Mouse (Mus musculus) frontal cortex, postnatal 10 days (tissue): ENCODE data around the gene Ihh.

Experiments used
- DNase-seq, 2 experiments: peaks; one replicate each; pipeline ENCODE4 v3.0.0; 2022; ENCODE audit warnings: low spot score in 2 of 2, mixed read lengths in 1 of 2

Ihh gene

DNA sequence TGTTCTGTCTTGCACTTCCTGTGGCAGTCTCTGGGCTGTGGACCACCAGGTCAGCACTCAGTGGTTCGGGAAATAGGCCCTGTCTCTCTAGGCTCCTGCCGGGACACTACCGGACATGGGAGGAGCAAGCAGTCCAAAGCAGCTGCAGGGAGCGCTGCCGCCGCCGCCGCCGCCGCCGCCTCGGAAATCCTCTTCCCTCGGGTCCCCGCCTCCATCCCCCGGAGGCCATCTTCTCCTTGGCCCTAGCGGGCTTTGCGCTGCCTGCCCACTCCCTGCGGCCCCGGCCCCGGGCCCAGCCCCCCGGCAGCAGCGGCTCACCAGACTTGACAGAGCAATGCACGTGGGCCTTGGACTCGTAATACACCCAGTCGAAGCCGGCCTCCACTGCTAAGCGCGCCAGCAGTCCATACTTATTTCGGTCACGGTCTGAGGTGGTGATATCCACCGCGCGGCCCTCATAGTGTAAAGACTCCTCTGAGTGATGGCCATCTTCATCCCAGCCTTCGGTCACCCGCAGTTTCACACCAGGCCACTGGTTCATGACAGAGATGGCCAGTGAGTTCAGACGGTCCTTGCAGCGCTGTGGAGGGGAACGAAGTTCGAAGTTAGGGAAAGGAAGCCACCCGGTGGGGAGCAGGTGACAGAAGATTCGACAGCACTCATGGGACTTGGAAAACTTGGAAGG is 3.3 kb downstream of the Ihh start:
- DNase-seq: no peak

DNA sequence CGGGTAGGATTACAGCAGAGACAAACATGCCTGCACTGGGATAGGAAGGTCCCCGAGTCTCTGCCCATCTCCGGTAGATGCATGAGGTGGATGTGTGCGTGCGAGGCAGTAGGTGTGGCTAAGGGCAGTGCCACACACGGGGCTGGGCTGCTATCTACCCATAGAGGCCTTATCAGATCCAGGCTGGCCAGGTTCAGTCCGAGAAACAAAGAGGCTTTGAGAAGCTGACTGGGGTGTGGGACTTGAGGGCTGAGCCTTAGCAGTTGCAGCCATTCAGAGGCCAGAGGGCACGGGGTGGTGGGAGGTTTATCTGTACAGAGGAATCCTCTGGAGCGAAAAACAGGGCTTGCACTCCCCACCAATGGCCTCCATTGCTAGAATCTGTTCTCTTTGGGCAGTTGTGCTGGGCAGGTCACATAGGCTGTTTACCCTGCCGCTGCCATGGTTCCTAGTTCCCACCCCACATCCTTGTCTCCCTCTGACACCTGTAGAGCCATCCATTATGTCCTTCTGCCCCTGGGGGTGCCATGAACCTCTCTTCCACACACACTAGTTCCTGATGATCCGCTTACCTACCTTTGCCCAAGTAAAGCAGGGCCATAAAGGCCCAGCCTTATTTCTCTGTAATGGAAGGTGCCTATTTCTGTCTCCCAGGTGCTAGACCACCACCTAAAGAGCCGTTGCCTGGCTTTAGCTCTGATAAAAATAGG is 9.7 kb downstream of the Ihh start:
- DNase-seq: no peak

DNA sequence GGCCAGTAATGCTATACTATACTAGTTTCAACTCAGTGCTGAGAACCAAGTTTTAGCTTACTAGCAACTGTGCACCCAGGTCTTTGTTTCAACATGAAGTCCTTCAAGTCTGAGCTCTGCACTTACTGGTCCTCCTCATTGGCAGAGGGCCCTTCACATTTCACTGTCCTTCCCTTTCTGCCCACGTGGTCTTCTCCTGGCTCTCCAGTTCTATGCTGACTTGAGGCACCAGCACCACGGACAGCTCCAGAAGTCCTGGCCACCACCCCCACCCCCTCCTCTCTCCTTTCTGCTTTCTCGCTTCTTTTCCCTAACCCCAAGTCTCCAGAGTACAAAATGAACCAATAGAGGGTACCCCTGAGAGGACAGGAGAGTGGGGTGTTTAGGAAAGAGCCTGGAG is 11.7 kb downstream of the Ihh start:
- DNase-seq: no peak

DNA sequence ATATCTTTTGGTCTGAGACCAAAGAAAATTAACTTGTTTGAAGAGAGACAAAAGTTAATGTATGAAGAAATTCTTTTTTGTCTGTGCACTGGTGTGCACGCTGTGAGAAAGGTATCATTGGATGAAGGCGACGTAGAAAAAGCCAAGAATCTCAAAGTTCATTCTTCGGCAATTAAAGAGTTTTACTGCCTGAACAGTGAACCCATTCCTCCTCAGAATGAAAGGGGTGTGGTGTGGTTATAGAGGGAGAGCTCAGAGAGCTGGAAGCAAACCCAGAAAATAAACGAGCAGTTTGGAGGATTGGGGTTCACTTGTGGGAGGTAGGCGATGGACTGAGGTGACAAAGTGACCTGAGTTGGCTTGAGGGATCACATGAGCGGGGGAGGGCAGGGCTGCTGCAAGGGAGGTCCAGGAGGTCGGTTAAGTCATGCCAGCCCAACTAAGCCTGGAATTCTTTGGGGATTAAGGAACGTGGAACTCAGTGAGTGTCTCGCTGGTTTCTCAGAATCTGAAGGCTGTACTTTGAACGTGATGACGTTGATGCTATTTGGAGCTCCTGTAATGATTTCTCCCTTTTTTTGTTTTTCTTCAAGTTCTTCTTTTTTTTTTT is 15.1 kb downstream of the Ihh start:
- DNase-seq: no peak

DNA sequence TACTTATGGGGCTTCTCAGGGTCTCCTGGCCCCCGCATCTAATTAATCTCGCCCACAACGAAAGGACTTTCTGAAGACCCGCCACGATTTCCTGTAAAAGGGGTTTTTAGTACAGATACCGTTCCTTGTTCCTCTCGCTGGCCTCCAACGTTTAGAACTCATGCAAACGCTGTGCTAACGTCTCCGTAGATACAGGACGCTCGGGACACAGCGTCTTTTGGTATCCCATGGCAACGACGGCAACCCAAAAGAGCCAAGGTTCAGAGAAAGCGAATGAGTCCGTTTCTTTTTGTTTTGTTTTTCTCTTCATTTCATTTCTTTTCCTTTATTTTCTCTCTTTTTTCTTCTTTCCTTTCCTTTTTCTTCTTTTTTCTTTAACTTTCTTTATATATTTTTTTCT is 16.1 kb downstream of the Ihh start, which contains the start of gene Cfap65:
Gene Cfap65, minus strand, starts transcription at position 198 of the 400 bp plus-strand sequence.
- peak in 1 of 2 experiments; percentile 66 for DNase-seq

DNA sequence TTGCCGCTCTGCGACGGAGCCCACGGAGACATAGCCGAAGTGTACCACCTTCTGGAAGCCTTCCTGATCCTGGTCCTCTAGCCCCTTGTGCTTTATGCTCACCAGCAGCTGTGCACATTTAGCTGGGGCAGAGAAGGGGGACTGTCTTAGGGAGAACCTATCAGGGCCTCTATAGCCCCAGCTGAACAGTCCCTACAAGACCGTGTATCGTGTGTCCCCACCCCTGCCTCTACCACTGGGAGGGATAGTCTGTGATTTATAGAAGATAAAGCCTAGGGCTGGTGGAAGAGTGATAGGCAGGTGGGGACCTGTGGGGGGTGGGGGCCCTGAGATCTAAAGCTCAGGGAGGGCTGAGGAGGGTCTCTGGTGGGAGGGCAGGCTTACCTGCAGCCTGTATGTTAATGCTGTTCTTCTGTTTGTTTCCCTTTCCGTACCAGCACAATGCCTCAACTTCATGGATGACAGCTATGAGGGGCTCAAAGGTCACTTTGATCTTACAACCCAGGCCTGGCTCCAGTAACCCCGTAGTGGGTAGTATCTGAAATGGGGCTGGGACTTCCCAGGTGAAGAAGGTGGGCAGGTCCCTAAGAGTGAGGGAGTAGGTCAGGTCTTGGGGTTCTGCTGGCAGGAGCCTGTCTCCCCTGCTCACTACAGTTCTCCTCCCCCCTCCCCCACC is 23.7 kb downstream of the Ihh start:
- no peak for DNase-seq

DNA sequence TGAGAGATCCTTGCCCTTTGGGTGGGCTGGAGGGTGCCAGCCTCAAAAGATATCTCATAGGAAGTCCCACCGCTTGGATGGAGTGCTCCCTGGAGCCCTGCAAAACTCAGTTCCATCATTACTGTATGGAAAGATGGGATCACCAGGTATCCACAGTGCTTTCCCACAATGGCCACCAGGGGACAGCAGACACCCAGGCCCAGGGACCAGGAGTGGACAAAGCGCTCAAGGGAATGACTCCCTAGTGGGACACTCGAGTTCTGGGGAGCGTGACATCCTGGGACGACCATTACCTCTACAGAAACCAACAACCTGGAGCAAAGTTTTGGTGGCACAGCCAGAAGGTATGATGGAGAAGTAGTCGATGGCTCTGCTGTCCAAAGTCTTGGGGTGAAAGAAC is 24.8 kb downstream of the Ihh start:
- peak in 1 of 2 experiments; percentile 25 for DNase-seq

DNA sequence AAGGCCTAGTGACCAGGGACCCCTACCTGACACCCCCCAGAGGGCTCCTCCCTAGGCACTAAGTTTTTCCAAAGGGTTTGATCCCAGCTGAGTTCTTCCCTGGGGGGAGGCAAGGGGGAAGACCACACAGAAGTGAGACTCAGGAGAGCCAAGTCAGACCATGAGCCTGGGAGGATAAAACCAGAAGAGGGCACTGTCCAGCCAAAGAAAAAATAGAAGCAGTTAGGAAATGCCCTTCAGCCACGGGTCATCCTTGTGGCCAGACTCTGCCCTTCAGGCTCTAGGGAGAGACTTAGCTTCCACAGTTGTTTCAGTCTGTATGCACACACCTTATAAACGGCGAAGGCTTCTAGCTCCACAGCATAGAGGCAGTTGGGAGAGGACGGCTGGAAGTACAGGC is 27.0 kb downstream of the Ihh start:
- DNase-seq: no peak

DNA sequence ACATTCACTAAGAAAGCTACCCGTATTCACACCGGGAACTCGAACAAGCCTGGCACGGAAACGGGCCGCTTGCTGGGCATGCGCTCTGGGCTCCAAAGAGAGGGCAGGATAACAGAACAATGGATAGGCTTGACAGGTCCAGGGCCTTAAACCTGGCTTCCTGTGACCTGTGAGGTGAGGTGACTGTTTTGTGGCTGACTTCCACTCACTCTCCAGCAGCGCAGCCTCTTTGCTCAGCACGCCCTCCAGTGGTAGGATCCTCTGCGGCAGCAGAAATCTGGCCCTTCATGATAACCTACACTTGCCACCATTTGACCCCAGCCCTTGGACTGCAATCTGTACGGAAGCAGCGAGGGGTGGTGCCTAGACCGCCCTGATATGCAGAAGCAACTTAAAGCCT is 35.8 kb downstream of the Ihh start:
- no peak for DNase-seq

DNA sequence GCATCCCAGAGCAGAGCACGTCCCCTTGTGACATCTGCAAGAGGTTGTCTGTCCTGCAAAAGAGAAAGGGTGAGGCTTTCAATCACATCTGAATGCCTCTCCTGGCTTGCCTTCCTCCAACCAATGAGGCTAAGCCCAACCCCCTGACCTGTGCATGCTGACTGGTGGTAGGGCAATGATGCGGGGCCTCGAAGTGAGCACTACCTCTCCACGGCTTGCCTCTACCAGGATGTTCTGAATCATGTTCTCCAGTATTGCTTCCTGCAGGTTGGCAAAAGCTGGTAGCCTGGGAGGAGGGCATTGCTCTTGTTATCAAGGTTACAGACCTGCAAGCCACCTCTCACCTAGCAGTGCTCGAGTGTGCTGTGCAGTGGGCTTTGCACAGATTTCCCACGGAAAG is 49.3 kb downstream of the Ihh start:
- DNase-seq: no peak

DNA sequence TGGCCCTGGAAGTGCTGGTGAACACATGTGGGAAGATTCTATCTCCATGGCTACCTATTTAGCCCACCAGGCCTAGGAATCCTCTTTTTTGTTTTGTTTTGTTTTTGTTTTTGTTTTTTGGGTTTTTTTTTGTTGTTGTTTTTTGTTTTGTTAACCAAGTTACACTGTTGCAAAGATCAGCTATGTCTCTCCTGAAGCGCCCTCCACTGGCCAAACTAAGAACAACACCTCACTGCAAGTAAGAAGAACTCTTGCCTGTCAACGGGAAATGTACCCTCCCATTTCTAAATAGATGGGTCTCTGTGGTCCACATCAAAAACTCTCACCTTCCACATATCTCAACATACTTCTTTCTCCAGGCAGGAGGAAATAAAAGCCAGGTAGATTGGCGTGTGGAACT is 49.8 kb downstream of the Ihh start:
- DNase-seq: peak in 1 of 2 experiments; percentile 45

DNA sequence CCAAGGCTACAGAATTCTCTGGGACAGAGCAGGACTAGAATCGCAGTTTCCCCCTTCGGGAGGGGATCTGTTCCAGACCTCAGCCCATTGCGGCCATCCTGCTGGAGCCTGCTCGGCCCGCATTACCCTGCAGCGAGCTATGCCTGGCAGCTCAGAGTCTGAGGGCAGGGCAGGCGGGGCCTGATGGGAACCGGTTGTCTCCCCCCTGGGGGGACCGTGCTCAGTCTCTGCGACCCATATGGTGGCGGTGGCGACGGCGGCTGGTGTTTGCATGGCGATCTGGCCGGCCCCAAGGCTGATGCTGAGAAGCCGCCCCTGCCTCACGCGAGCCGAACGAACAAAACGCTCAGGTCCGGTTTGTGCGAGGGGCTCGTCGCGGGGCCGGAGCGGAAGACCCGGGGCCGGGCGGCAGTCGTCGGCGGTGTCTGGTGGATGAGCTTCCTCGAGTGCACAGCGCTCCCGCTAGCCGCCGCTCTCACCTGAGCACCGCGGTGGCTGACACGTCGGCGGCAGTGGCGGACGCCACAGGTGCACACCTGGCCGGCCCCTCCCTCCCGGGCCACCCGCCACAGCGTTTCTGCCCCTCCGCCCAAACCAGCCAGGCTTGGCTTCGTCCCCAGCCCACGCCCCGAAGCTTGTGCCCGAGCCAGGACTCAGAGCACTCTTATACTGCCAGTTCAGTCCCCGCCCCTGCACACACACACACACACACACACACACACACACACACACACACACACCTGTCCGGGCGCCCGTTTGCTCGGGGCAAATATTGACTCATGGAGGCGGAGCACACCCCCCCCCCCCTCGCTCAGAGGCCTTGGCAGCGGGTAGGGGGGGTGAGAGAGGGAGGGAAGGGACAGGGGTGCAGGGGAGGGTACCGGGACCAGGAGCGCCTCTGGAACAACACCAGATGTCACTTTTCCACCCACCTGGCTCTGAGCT is 50.9 kb downstream of the Ihh start:
- no peak for DNase-seq

DNA sequence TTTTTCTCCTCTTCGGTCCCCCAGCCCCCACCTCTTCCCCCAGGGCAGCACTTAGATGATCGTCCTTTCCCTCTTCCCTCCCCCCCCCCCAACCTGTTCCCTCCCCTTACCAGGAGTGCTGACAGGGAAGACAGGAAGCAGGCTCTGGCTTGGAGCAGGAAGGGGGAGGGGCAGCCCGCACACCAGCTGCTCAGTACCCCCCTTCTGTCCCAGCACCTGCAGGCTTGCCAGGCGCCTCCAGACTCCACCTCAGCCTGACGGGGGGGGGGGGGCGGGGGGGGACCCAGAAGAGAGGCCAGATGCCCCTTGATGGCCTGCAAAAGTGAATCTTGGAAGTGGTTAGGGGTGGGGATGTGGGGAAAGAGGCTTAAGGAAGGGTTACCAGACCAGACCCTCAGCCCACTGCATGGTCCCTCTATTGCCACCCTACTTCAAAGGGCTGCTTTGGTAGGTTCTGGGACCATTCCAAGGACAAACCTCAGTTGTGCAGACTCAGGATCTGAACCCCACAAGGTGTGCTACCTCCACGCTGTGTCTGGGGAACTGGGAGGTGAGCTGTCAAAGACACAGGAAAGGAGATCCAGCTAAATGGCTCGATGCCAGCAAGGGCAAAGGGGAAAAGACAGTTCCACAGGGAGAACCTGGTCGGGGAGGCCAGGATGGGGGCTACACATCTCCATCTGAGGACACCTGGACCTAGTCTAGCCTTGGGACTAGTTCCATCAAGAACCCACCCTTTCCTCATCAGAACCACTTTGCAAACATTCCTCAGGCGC is 52.6 kb downstream of the Ihh start:
- no peak for DNase-seq

DNA sequence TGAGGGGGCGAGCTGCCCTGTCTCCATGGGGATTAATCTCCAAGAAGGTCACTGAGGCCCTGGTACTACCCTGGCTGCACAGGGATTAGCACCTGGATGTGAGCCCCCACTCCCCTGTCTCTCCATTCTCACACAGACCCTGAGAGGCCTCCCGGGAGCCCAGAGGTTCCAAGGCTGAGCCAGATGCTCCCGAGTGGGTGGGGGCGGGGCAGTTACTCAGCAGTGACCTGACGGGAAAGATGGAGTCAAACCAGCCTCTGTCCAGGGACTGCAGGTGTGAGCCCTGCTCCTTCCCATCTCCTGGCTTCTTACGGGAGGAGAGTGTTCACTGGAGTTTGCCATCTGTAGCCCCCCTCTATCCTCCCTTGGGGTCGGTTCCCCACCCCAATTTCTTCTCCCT is 53.5 kb downstream of the Ihh start:
- no peak for DNase-seq
